Mouse (Mus musculus) lung, postnatal 0 days (tissue): ENCODE measurements at regions not wholly inside any gene's neighbourhood (a gene's known extent, or its start where the extent isn't known, plus 50 kb on each side); places are given as distances from the start of the nearest gene placed in this dataset.

ENCODE experiments used
- CTCF ChIP-seq: IDR thresholded peaks from 2 replicates; pipeline ENCODE4 v1.5.1; 2016; ENCODE audit warnings: antibody characterized with exemption, mild to moderate bottlenecking
- EP300 ChIP-seq: IDR thresholded peaks from 2 replicates; pipeline ENCODE4 v1.6.1; 2016; ENCODE audit warnings: antibody characterized with exemption, mild to moderate bottlenecking, control low read depth

DNA sequence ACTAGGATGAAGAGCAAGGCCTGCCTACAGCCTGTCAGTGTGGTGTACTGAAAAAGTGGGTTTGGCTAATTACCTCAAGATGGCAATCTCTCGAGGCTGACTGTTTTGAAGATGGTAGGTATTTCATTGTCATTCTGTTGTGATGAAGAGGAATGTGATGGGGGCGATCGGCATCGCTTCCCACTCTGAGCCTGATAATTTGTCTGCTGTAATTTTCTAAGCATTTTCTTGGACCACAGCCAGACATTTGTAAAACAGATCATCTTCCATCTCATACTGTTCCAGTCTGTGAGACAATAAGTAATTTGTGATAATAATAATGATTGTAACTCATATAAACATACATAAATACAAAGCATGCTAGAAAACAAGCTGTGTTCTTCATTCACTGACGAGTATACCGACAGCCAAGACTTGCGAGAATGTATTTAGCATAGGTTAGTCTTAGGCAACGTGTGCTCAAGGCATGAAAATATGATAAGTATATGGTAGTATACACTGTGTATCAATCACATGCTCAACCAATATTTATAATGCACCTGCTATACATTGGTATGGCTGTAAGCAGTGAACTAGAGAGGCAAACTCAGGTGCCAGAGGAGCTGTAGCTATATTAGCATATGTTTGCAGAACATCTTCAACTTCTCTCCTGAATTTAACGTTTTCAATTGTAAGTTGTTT is 574.1 kb upstream of the Slc39a10 start:
- TF ChIP-seq CTCF (no peak), EP300 (no peak)
